Mouse (Mus musculus) liver, adult 2 months (tissue): ENCODE results near the gene Slc26a10. TPM values are rescaled to one million over a fixed set of nuclear protein-coding genes. Genes with fewer than 3 reads are reported as not detected.
A peak's percentile ranks its signal among the peaks of the same experiment; 100 is the strongest.

Experiments
- DNase-seq: peaks from one replicate; pipeline ENCODE4 v3.0.0-alpha.2; 2011; ENCODE audit warnings: low read depth, low spot score; ENCODE audit errors: extremely low read depth
- H3K27ac ChIP-seq: fragments of 200-500 bp; replicated peaks from 2 replicates; pipeline ENCODE4 v1.5.1; 2012; ENCODE audit warnings: low read depth, mild to moderate bottlenecking, control low read depth, inconsistent platforms, low read length; ENCODE audit not compliant: insufficient read depth
- H3K27me3 ChIP-seq: fragments of 200-500 bp; 2 replicates; pipeline ENCODE4 v1.6.1; 2012; ENCODE audit warnings: mild to moderate bottlenecking, moderate library complexity, low read length, inconsistent platforms; ENCODE audit not compliant: control insufficient read depth, insufficient read depth
- H3K36me3 ChIP-seq: fragments of 200-500 bp; 2 replicates; pipeline ENCODE4 v1.6.1; 2012; ENCODE audit warnings: low read length, inconsistent platforms; ENCODE audit not compliant: control insufficient read depth, insufficient read depth
- H3K4me1 ChIP-seq: fragments of 200-500 bp; 2 replicates; pipeline ENCODE4 v1.6.1; 2011; ENCODE audit warnings: low read length; ENCODE audit not compliant: control insufficient read depth, insufficient read depth
- H3K4me3 ChIP-seq: fragments of 200-500 bp; 2 replicates; pipeline ENCODE4 v1.5.1; 2011; ENCODE audit warnings: low read depth, mild to moderate bottlenecking, control low read depth, low read length, moderate library complexity; ENCODE audit not compliant: insufficient read depth
- H3K79me2 ChIP-seq: fragments of 200-500 bp; 2 replicates; pipeline ENCODE4 v1.6.1; 2012; ENCODE audit warnings: inconsistent platforms, mild to moderate bottlenecking, low read length, moderate library complexity; ENCODE audit not compliant: control insufficient read depth, insufficient read depth
- H3K9ac ChIP-seq: fragments of 200-500 bp; 2 replicates; pipeline ENCODE4 v1.6.1; 2012; ENCODE audit warnings: low read depth, mild to moderate bottlenecking, control low read depth, inconsistent platforms, low read length
- CTCF ChIP-seq: fragments of 200-500 bp; IDR thresholded peaks from 2 replicates; pipeline ENCODE4 v1.5.1; 2011; ENCODE audit warnings: low read depth, low read length, control low read depth
- POLR2A ChIP-seq: fragments of 200-500 bp; IDR thresholded peaks from 2 replicates; pipeline ENCODE4 v1.6.1; 2011; ENCODE audit warnings: low read length, control low read depth; ENCODE audit not compliant: insufficient read depth; ENCODE audit errors: extremely low read depth
- WGBS: fragments of 180-500 bp; shearing (Covaris S2); methylation state at CpG from one replicate; pipeline ENCODE4 v1.1.7; 2018; 5-methylcytosine and 5-hydroxymethylcytosine counted together
- polyA plus RNA-seq: library from polyadenylated mRNA; depleted of rRNA; stranded (reverse); fragments of >200 nt; gene quantifications from 2 replicates; pipeline ENCODE4 v1.2.3, GENCODE M21; 2012
- total RNA-seq: library from RNA; depleted of rRNA; stranded (reverse); fragments of >200 nt; gene quantifications from 2 replicates; pipeline ENCODE4 v1.2.3, GENCODE M21; 2014

Slc26a10 gene
- total and polyA plus RNA-seq, 2 experiments = 3.1 to 4.1 TPM

- Histone ChIP-seq H3K9ac (peak overlapping the region; percentile 95), H3K79me2 (peaks cover 10% of the 10 kb centered on the region; the same call in 1 of the 2 replicates), H3K4me1 (peaks cover 17% of the 10 kb centered on the region), H3K27me3 (no peaks in the 10 kb centered on the region), H3K27ac (peak overlapping the region; percentile 98), H3K4me3 (peak overlapping the region; percentile 84), H3K36me3 (peaks cover 7% of the 10 kb centered on the region; the same call in 1 of the 2 replicates)
- DNase-seq = no peak
- WGBS = 9% methylated on average over 15 of the region's 15 CpGs
- TF ChIP-seq POLR2A (no peak), CTCF (no peak)
Measured at GRCm38 (mm10) chr10:127166771-127167613, 13.5 kb downstream of the Slc26a10 start.

- Histone ChIP-seq H3K27me3 (no peaks in the 10 kb centered on the region), H3K9ac (peak overlapping the region; percentile 95), H3K4me3 (peak overlapping the region; percentile 84), H3K79me2 (peaks cover 10% of the 10 kb centered on the region; the same call in 1 of the 2 replicates), H3K36me3 (peaks cover 3% of the 10 kb centered on the region; the same call in 1 of the 2 replicates), H3K4me1 (peaks cover 17% of the 10 kb centered on the region), H3K27ac (peak overlapping the region; percentile 98)
- no peak for TF ChIP-seq CTCF
- TF ChIP-seq POLR2A = no peak
- peak; percentile 61 for DNase-seq
- 3% methylated on average over 11 of the region's 11 CpGs for WGBS
Measured at GRCm38 (mm10) chr10:127166404-127166715, 14.1 kb downstream of the Slc26a10 start.

GRCm38 (mm10) chr10:127165654-127166403 is 14.6 kb downstream of the Slc26a10 start:
- peak overlapping the region; percentile 95 for H3K9ac ChIP-seq
- no peaks in the 10 kb centered on the region for H3K27me3 ChIP-seq
- H3K4me3 ChIP-seq = peak overlapping the region; percentile 84
- peaks cover 17% of the 10 kb centered on the region for H3K4me1 ChIP-seq
- H3K27ac ChIP-seq = peak overlapping the region; percentile 98
- peak; percentile 51 for DNase-seq
- peaks cover 10% of the 10 kb centered on the region; the same call in 1 of the 2 replicates for H3K79me2 ChIP-seq
- 0 out of 2 replicates have a peak, but pooled peaks cover 2% of the 10 kb centered on the region for H3K36me3 ChIP-seq
- TF ChIP-seq CTCF (no peak), POLR2A (0 out of 2 replicates have a peak, but pooled peaks have one; percentile 17)
- WGBS = 1% methylated on average over 55 of the region's 56 CpGs

GRCm38 (mm10) chr10:127165354-127165653 is 15.1 kb downstream of the Slc26a10 start:
- Histone ChIP-seq H3K4me3 (peak overlapping the region; percentile 84), H3K27me3 (no peaks in the 10 kb centered on the region), H3K4me1 (peaks cover 17% of the 10 kb centered on the region), H3K79me2 (peaks cover 10% of the 10 kb centered on the region; the same call in 1 of the 2 replicates), H3K27ac (peak overlapping the region; percentile 98), H3K36me3 (0 out of 2 replicates have a peak, but pooled peaks cover 2% of the 10 kb centered on the region), H3K9ac (peak overlapping the region; percentile 95)
- peak; percentile 37 for DNase-seq
- under 1% methylated on average over 42 of the region's 42 CpGs for WGBS
- no peak for TF ChIP-seq POLR2A
- no peak for TF ChIP-seq CTCF

- WGBS = 1% methylated on average over 52 of the region's 52 CpGs
- no peaks in the 10 kb centered on the region for H3K27me3 ChIP-seq
- peaks cover 19% of the 10 kb centered on the region for H3K4me1 ChIP-seq
- peaks cover 10% of the 10 kb centered on the region; the same call in 1 of the 2 replicates for H3K79me2 ChIP-seq
- H3K4me3 ChIP-seq = peak within 1 kb of the TSS; percentile 84
- H3K36me3 ChIP-seq = 0 out of 2 replicates have a peak, but pooled peaks cover 2% of the 10 kb centered on the region
- DNase-seq = peak; percentile 65
- peak within 1 kb of the TSS; percentile 95 for H3K9ac ChIP-seq
- TF ChIP-seq CTCF (peak; percentile 85), POLR2A (peak; percentile 64; the same call in 1 of the 2 replicates)
- H3K27ac ChIP-seq = peak within 1 kb of the TSS; percentile 98
Measured at GRCm38 (mm10) chr10:127164631-127165353, 15.7 kb downstream of the Slc26a10 start, which contains the start of gene B4galnt1. Gene B4galnt1, plus strand, starts transcription at chr10:127165225.
